In genomic region chr9:65372449-65372848, GRCm38 (mm10) we compare ENCODE assay signal across 9 mouse cellular contexts. TPM values are rescaled to one million over a fixed set of nuclear protein-coding genes. Genes with fewer than 3 reads are reported as not detected.
DNase-seq lines count a peak whose midpoint lies in the region; ATAC-seq and TF ChIP-seq lines count a peak whose summit lies in the region.
"Had no signal": no experiment of that assay in that cellular context is flagged by ENCODE, and none has a peak within 500 bp of the region (broad histone marks: within the 10 kb centered on the region; RNA-seq: fewer than 3 reads in every experiment).

No protein-coding gene starts in this region.

- peaks cover 12% of the 10 kb centered on the region; the same call in 1 of the 2 replicates for H3K36me3 ChIP-seq in hindbrain, postnatal 0 days (ENCODE audit: insufficient read depth, low read length)
- H3K36me3 ChIP-seq in hindbrain, embryonic 16.5 days (ENCODE audit: control insufficient read depth, insufficient read depth, low read length) = peaks cover 18% of the 10 kb centered on the region
- peaks cover 0 to 24% of the 10 kb centered on the region in 2 experiments for H3K36me3 ChIP-seq in CH12.LX (replicated peaks in 1 of 2; ENCODE audit: control insufficient read depth in 1 of 2, insufficient read depth in 1 of 2, low read length in 1 of 2)
- peaks cover 26% of the 10 kb centered on the region for H3K36me3 ChIP-seq in hindbrain, embryonic 12.5 days

- peak; percentile 52 for TF ChIP-seq CTCF in hindbrain, postnatal 0 days (IDR thresholded peaks at IDR 0.05; ENCODE audit: low read depth)
- TF ChIP-seq CTCF in CH12.LX (conservative IDR thresholded peaks at IDR 0.05 in 1 of 2, IDR thresholded peaks at IDR 0.05 in 1 of 2; ENCODE audit: low read depth in 2 of 2, low read length in 2 of 2) = peak; percentile 9 to 77; a peak in 2 of 4 replicates

- no peak overlapping the region for H3K27ac ChIP-seq in hindbrain, postnatal 0 days
- H3K27ac ChIP-seq in hindbrain, embryonic 16.5 days (ENCODE audit: low read depth, low read length) = no peak overlapping the region
- H3K27ac ChIP-seq in CH12.LX (ENCODE audit: insufficient read depth, low read depth) = no peak overlapping the region
- H3K27ac ChIP-seq in hindbrain, embryonic 12.5 days = no peak overlapping the region

- peak; percentile 68 for TF ChIP-seq RAD21 in CH12.LX (IDR thresholded peaks at IDR 0.05; ENCODE audit: low read depth, low read length)

- 77% methylated on average over 4 of the region's 4 CpGs for whole genome bisulfite sequencing in hindbrain, postnatal 0 days
- WGBS in hindbrain, embryonic 16.5 days = 79% methylated on average over 4 of the region's 4 CpGs
- WGBS in hindbrain, embryonic 12.5 days = 82% methylated on average over 4 of the region's 4 CpGs

- no peak for TF ChIP-seq EP300 in CH12.LX (IDR thresholded peaks at IDR 0.05; ENCODE audit: low read length)

- no peak for ATAC-seq in hindbrain, postnatal 0 days
- no peak for ATAC-seq in hindbrain, embryonic 16.5 days
- no peak for ATAC-seq in hindbrain, embryonic 12.5 days (ENCODE audit: low FRiP score)

- H3K4me2 ChIP-seq in hindbrain, postnatal 0 days (ENCODE audit: low read depth, low read length) = no peak overlapping the region
- H3K4me2 ChIP-seq in hindbrain, embryonic 16.5 days (ENCODE audit: low read length) = no peak overlapping the region
- no peak overlapping the region for H3K4me2 ChIP-seq in CH12.LX (ENCODE audit: insufficient read depth, low read depth, poor library complexity, severe bottlenecking)
- no peak overlapping the region for H3K4me2 ChIP-seq in hindbrain, embryonic 12.5 days (replicated peaks)

- H3K79me2 ChIP-seq in CH12.LX (replicated peaks; ENCODE audit: control insufficient read depth, extremely low read depth, insufficient read depth, poor library complexity, severe bottlenecking) = no peaks in the 10 kb centered on the region

- H3K27me3 ChIP-seq in hindbrain, postnatal 0 days (ENCODE audit: insufficient read depth, low read length) = no peaks in the 10 kb centered on the region
- no peaks in the 10 kb centered on the region for H3K27me3 ChIP-seq in hindbrain, embryonic 16.5 days (replicated peaks; ENCODE audit: control insufficient read depth, insufficient read depth, low read length)
- H3K27me3 ChIP-seq in CH12.LX (replicated peaks) = no peaks in the 10 kb centered on the region
- no peaks in the 10 kb centered on the region for H3K27me3 ChIP-seq in hindbrain, embryonic 12.5 days

- DNase-seq in hindbrain, postnatal 0 days (ENCODE audit: low spot score) = peak; percentile 35
- DNase-seq in 416B (ENCODE audit: low read depth) = peak; percentile 57
- peak; percentile 35 for DNase-seq in CH12.LX (ENCODE audit: extremely low read depth)
- DNase-seq in layer of hippocampus, postnatal 10 days (ENCODE audit: low spot score in 2 of 2) = peak; percentile 35 to 51
- no peak for DNase-seq in adrenal gland, postnatal 25 days

- in situ Hi-C loops in CH12.LX (cut with MboI; ENCODE audit: low pct_ligation_motif_present, low pct_unique_long_range_greater_than_20kb, low sequenced_read_pairs) = no loop called here

- H3K9ac ChIP-seq in hindbrain, postnatal 0 days (replicated peaks; ENCODE audit: low read length) = no peak overlapping the region
- no peak overlapping the region for H3K9ac ChIP-seq in hindbrain, embryonic 16.5 days (ENCODE audit: low read depth, low read length)
- no peak overlapping the region for H3K9ac ChIP-seq in CH12.LX (ENCODE audit: insufficient read depth, low read depth)
- no peak overlapping the region for H3K9ac ChIP-seq in hindbrain, embryonic 12.5 days

- TF ChIP-seq POLR2A in CH12.LX (IDR thresholded peaks at IDR 0.05; ENCODE audit: low read depth, low read length) = no peak

- dilution Hi-C loops in CH12.LX (cut with MboI; ENCODE audit: extremely low pct_ligation_motif_present, extremely low pct_unique_long_range_greater_than_20kb, low sequenced_read_pairs) = no loop called here

- H3K4me3 ChIP-seq in hindbrain, postnatal 0 days (ENCODE audit: low read length) = no peak overlapping the region
- no peak overlapping the region for H3K4me3 ChIP-seq in hindbrain, embryonic 16.5 days (ENCODE audit: low read length)
- H3K4me3 ChIP-seq in CH12.LX (replicated peaks in 1 of 3; ENCODE audit: low read depth in 2 of 3, low read length in 2 of 3, poor library complexity in 1 of 3) = no peak overlapping the region
- H3K4me3 ChIP-seq in hindbrain, embryonic 12.5 days = no peak overlapping the region

- H3K4me1 ChIP-seq in hindbrain, postnatal 0 days (ENCODE audit: insufficient read depth, low read length) = no peaks in the 10 kb centered on the region
- H3K4me1 ChIP-seq in hindbrain, embryonic 16.5 days (ENCODE audit: control insufficient read depth, insufficient read depth, low read depth, low read length) = no peaks in the 10 kb centered on the region
- no peaks in the 10 kb centered on the region for H3K4me1 ChIP-seq in CH12.LX (ENCODE audit: control insufficient read depth in 1 of 2, insufficient read depth in 2 of 2)
- no peaks in the 10 kb centered on the region for H3K4me1 ChIP-seq in hindbrain, embryonic 12.5 days

- no peaks in the 10 kb centered on the region for H3K9me3 ChIP-seq in hindbrain, postnatal 0 days (ENCODE audit: low read length)
- H3K9me3 ChIP-seq in hindbrain, embryonic 16.5 days (ENCODE audit: control insufficient read depth, low read length) = no peaks in the 10 kb centered on the region
- H3K9me3 ChIP-seq in CH12.LX (replicated peaks; ENCODE audit: low read length) = no peaks in the 10 kb centered on the region
- H3K9me3 ChIP-seq in hindbrain, embryonic 12.5 days (replicated peaks) = no peaks in the 10 kb centered on the region

TF ChIP-seq in CH12.LX, 34 proteins besides CTCF, POLR2A, EP300 and RAD21:
- TF ChIP-seq MYC (IDR thresholded peaks at IDR 0.05; ENCODE audit: low read depth, low read length) = no peak
- TF ChIP-seq ZC3H11A (IDR thresholded peaks at IDR 0.05; ENCODE audit: low read depth, low read length) = no peak
- peak; percentile 58 for TF ChIP-seq SMC3 (IDR thresholded peaks at IDR 0.05; ENCODE audit: low read depth, low read length)
- no peak for TF ChIP-seq NELFE (IDR thresholded peaks at IDR 0.05; ENCODE audit: low read depth, low read length)
- TF ChIP-seq MAZ (IDR thresholded peaks at IDR 0.05; ENCODE audit: low read depth, low read length) = no peak
- no peak for TF ChIP-seq USF1 (IDR thresholded peaks at IDR 0.05; ENCODE audit: low read depth, low read length)

RNA-seq across cellular contexts. Expression of gene Ubap1l, which starts 11.6 kb away (rescaled TPM):
- 8.6 and 10.2 TPM in 2 replicates for total RNA-seq in hindbrain, postnatal 0 days (2014; rRNA removed)
- polyA plus RNA-seq in hindbrain, postnatal 0 days (2015; fragmentation: Nextera tagmentation; extraction: Ambion mirVana) = 2.4 and 2.6 TPM in 2 replicates
- polyA plus RNA-seq in hindbrain, embryonic 16.5 days (2015; fragmentation: Nextera tagmentation; extraction: Ambion mirVana) = 2.5 and 3.0 TPM in 2 replicates
- total RNA-seq in CH12.LX (2012; rRNA removed) = 0.13 TPM in 1 of 2 replicates, not detected in the other
- not detected in 2 replicates for total RNA-seq in CH12.LX (2014; rRNA removed)
- not detected in 2 replicates for polyA plus RNA-seq in CH12.LX (2012; ENCODE audit: insufficient read length, low read depth)
- 1 to 10 TPM; 4.6 to 5.3 TPM for total RNA-seq in layer of hippocampus, postnatal 10 days (2021)
- 0.72 and 1.1 TPM in 2 replicates for polyA plus RNA-seq in hindbrain, embryonic 12.5 days (2016; fragmentation: Nextera tagmentation; extraction: Ambion mirVana)
- total RNA-seq in adrenal gland, postnatal 25 days (2021) = 0.90 TPM in 1 of 2 replicates, not detected in the other
- polyA plus RNA-seq: liver, embryonic 16.5 days had no signal

RNA-seq across cellular contexts. Expression of gene Kbtbd13, which starts 19.0 kb away (rescaled TPM):
- total RNA-seq in hindbrain, postnatal 0 days (2014; rRNA removed) = 1.0 and 1.3 TPM in 2 replicates
- 0.46 and 0.50 TPM in 2 replicates for polyA plus RNA-seq in hindbrain, postnatal 0 days (2015; fragmentation: Nextera tagmentation; extraction: Ambion mirVana)
- polyA plus RNA-seq in hindbrain, embryonic 16.5 days (2015; fragmentation: Nextera tagmentation; extraction: Ambion mirVana) = 0.55 and 0.78 TPM in 2 replicates
- not detected in 2 replicates for total RNA-seq in CH12.LX (2012; rRNA removed)
- total RNA-seq in CH12.LX (2014; rRNA removed) = not detected in 2 replicates
- polyA plus RNA-seq in CH12.LX (2012; ENCODE audit: insufficient read length, low read depth) = not detected in 2 replicates
- total RNA-seq in layer of hippocampus, postnatal 10 days (2021) = under 1 TPM; 0.13 to 0.43 TPM
- 0.74 and 1.0 TPM in 2 replicates for polyA plus RNA-seq in hindbrain, embryonic 12.5 days (2016; fragmentation: Nextera tagmentation; extraction: Ambion mirVana)
- 0.43 TPM in 1 of 2 replicates, not detected in the other for total RNA-seq in adrenal gland, postnatal 25 days (2021)

RNA-seq across cellular contexts. Expression of gene Rasl12, which starts 25.9 kb away (rescaled TPM):
- 6.2 and 7.0 TPM in 2 replicates for total RNA-seq in hindbrain, postnatal 0 days (2014; rRNA removed)
- polyA plus RNA-seq in hindbrain, postnatal 0 days (2015; fragmentation: Nextera tagmentation; extraction: Ambion mirVana) = 4.0 and 4.7 TPM in 2 replicates
- polyA plus RNA-seq in hindbrain, embryonic 16.5 days (2015; fragmentation: Nextera tagmentation; extraction: Ambion mirVana) = 7.7 and 8.1 TPM in 2 replicates
- total RNA-seq in CH12.LX (2012; rRNA removed) (0.08 and 0.13 TPM in 2 replicates), CH12.LX (2014; rRNA removed) (0.09 TPM in 1 of 2 replicates, not detected in the other)
- not detected in 2 replicates for polyA plus RNA-seq in CH12.LX (2012; ENCODE audit: insufficient read length, low read depth)
- 1 to 10 TPM; 4.1 to 5.3 TPM for total RNA-seq in layer of hippocampus, postnatal 10 days (2021)
- 7.8 and 8.4 TPM in 2 replicates for polyA plus RNA-seq in hindbrain, embryonic 12.5 days (2016; fragmentation: Nextera tagmentation; extraction: Ambion mirVana)
- total RNA-seq in adrenal gland, postnatal 25 days (2021) = 9.6 and 15.9 TPM in 2 replicates

RNA-seq across cellular contexts. Expression of gene Pdcd7, which starts 26.5 kb away (rescaled TPM):
- 16.2 and 17.5 TPM in 2 replicates for total RNA-seq in hindbrain, postnatal 0 days (2014; rRNA removed)
- 8.6 and 10.2 TPM in 2 replicates for polyA plus RNA-seq in hindbrain, postnatal 0 days (2015; fragmentation: Nextera tagmentation; extraction: Ambion mirVana)
- polyA plus RNA-seq in hindbrain, embryonic 16.5 days (2015; fragmentation: Nextera tagmentation; extraction: Ambion mirVana) = 4.0 and 6.7 TPM in 2 replicates
- total RNA-seq in CH12.LX (2012; rRNA removed) = 14.5 and 16.3 TPM in 2 replicates
- total RNA-seq in CH12.LX (2014; rRNA removed) = 12.8 and 13.1 TPM in 2 replicates
- polyA plus RNA-seq in CH12.LX (2012; ENCODE audit: insufficient read length, low read depth) = 20.6 and 24.0 TPM in 2 replicates
- total RNA-seq in layer of hippocampus, postnatal 10 days (2021) = 10 to 100 TPM; 23.2 to 25.4 TPM
- polyA plus RNA-seq in hindbrain, embryonic 12.5 days (2016; fragmentation: Nextera tagmentation; extraction: Ambion mirVana) = 13.3 and 14.0 TPM in 2 replicates
- total RNA-seq in adrenal gland, postnatal 25 days (2021) = 16.1 and 19.0 TPM in 2 replicates

RNA-seq across cellular contexts. Expression of gene Slc51b, which starts 50.3 kb away (rescaled TPM):
- total RNA-seq in hindbrain, postnatal 0 days (2014; rRNA removed) = not detected in 2 replicates
- polyA plus RNA-seq in hindbrain, postnatal 0 days (2015; fragmentation: Nextera tagmentation; extraction: Ambion mirVana) = not detected in 2 replicates
- not detected in 2 replicates for polyA plus RNA-seq in hindbrain, embryonic 16.5 days (2015; fragmentation: Nextera tagmentation; extraction: Ambion mirVana)
- not detected in 2 replicates for total RNA-seq in CH12.LX (2012; rRNA removed)
- total RNA-seq in CH12.LX (2014; rRNA removed) = not detected in 2 replicates
- not detected in 2 replicates for polyA plus RNA-seq in CH12.LX (2012; ENCODE audit: insufficient read length, low read depth)
- total RNA-seq in layer of hippocampus, postnatal 10 days (2021) = not detected
- polyA plus RNA-seq in hindbrain, embryonic 12.5 days (2016; fragmentation: Nextera tagmentation; extraction: Ambion mirVana) = not detected in 2 replicates
- not detected in 2 replicates for total RNA-seq in adrenal gland, postnatal 25 days (2021)
- total RNA-seq: heart, postnatal 10 days had no signal
